Mouse (Mus musculus) cerebellum, adult 2 months (tissue): ENCODE results near the gene Bicra.

Experiments used
- CTCF ChIP-seq: fragments of 200-500 bp; IDR thresholded peaks from 2 replicates; pipeline ENCODE4 v1.5.1; 2011; ENCODE audit warnings: low read depth, mild to moderate bottlenecking, control low read depth, low read length, moderate library complexity, borderline replicate concordance; ENCODE audit not compliant: insufficient read depth
- POLR2A ChIP-seq: fragments of 200-500 bp; IDR thresholded peaks from 2 replicates; pipeline ENCODE4 v1.6.1; 2011; ENCODE audit warnings: low read length, control low read depth, borderline replicate concordance; ENCODE audit not compliant: insufficient read depth

- TF ChIP-seq POLR2A = no peak
- TF ChIP-seq CTCF = peak; percentile 86
These were observed 73.0 kb downstream of the Bicra start for GRCm38 (mm10) chr7:15974712-15975111.
